In the genomic region with DNA sequence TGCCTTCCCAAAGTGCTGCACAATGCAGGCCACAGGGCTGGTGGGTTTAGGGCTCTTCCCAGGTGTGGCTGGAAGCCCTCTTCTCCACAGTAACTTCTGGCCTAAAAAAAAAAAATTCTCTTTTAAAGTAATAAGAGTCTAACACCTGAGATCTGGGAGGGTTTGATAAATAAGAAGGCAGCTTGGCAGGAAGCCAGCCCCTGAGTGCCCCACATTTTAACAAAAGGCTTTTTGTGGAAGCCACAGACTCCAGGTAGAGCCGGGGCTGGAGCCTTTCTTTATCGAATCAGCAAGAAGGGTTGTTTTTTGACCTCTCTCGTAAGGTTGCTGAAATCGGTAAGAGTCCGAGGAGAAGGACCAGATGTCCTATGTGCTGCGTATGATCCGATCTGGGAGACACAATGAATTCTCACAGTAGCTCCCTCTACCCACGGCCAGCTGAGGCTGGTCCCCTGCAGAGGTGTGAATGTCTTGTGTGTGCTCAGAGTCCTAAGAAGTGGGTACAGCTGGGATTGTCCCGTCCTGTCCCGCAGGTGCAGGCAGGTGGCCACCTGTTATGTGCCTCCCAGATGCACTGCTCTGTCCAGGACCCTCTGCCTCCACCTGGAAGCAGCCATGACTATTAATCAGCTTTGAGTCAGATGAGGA, we compare ENCODE assay signal across 20 mouse cellular contexts. TPM values are rescaled to one million over a fixed set of nuclear protein-coding genes. Genes with fewer than 3 reads are reported as not detected.
A peak's percentile ranks its signal among the peaks of the same experiment; 100 is the strongest.
DNase-seq lines count a peak whose midpoint lies in the region; ATAC-seq lines count a peak whose summit lies in the region.
"Had no signal": no experiment of that assay in that cellular context is flagged by ENCODE, and none has a peak within 500 bp of the region (broad histone marks: within the 10 kb centered on the region; RNA-seq: fewer than 3 reads in every experiment).

No protein-coding gene starts in this region.

- peaks cover 38% of the 10 kb centered on the region for H3K4me1 ChIP-seq in lung, embryonic 15.5 days
- H3K4me1 ChIP-seq in intestine, embryonic 14.5 days (replicated peaks; ENCODE audit: control insufficient read depth, insufficient read depth, low read length) = peaks cover 18% of the 10 kb centered on the region
- peaks cover 10% of the 10 kb centered on the region; the same call in 1 of the 2 replicates for H3K4me1 ChIP-seq in stomach, embryonic 14.5 days (ENCODE audit: control insufficient read depth, insufficient read depth, low read length)
- H3K4me1 ChIP-seq: embryonic facial prominence, embryonic 15.5 days; liver, embryonic 15.5 days; neural tube, embryonic 13.5 days had no signal

- no peak overlapping the region for H3K4me3 ChIP-seq in lung, embryonic 15.5 days
- no peak overlapping the region for H3K4me3 ChIP-seq in intestine, embryonic 14.5 days (ENCODE audit: low read depth, low read length)
- H3K4me3 ChIP-seq in stomach, embryonic 14.5 days (ENCODE audit: low read depth, low read length) = no peak overlapping the region
- H3K4me3 ChIP-seq: embryonic facial prominence, embryonic 15.5 days; liver, embryonic 15.5 days; neural tube, embryonic 13.5 days had no signal

- WGBS in lung, embryonic 15.5 days = 32% methylated on average over 10 of the region's 10 CpGs
- WGBS in intestine, embryonic 14.5 days = 52% methylated on average over 10 of the region's 10 CpGs
- 31% methylated on average over 10 of the region's 10 CpGs for WGBS in stomach, embryonic 14.5 days

- H3K36me3 ChIP-seq in lung, embryonic 15.5 days = no peaks in the 10 kb centered on the region
- no peaks in the 10 kb centered on the region for H3K36me3 ChIP-seq in intestine, embryonic 14.5 days (ENCODE audit: control insufficient read depth, insufficient read depth, low read length)
- no peaks in the 10 kb centered on the region for H3K36me3 ChIP-seq in stomach, embryonic 14.5 days (ENCODE audit: control insufficient read depth, insufficient read depth, low read length)
- H3K36me3 ChIP-seq: embryonic facial prominence, embryonic 15.5 days; liver, embryonic 15.5 days; neural tube, embryonic 13.5 days had no signal

- H3K9ac ChIP-seq in lung, embryonic 15.5 days = no peak overlapping the region
- no peak overlapping the region for H3K9ac ChIP-seq in intestine, embryonic 14.5 days (ENCODE audit: low read length)
- no peak overlapping the region for H3K9ac ChIP-seq in stomach, embryonic 14.5 days (replicated peaks; ENCODE audit: low read depth, low read length)
- H3K9ac ChIP-seq: embryonic facial prominence, embryonic 15.5 days; hindbrain, embryonic 14.5 days; liver, embryonic 15.5 days; neural tube, embryonic 13.5 days had no signal

- peak overlapping the region; percentile 17; the same call in 1 of the 2 replicates for H3K4me2 ChIP-seq in lung, embryonic 15.5 days
- no peak overlapping the region for H3K4me2 ChIP-seq in intestine, embryonic 14.5 days (ENCODE audit: low read length)
- no peak overlapping the region for H3K4me2 ChIP-seq in stomach, embryonic 14.5 days (replicated peaks; ENCODE audit: low read depth, low read length)
- H3K4me2 ChIP-seq: embryonic facial prominence, embryonic 15.5 days; hindbrain, embryonic 14.5 days; liver, embryonic 15.5 days; neural tube, embryonic 13.5 days had no signal

- H3K27ac ChIP-seq in lung, embryonic 15.5 days = peak overlapping the region; percentile 96
- peak overlapping the region; percentile 70 for H3K27ac ChIP-seq in intestine, embryonic 14.5 days (ENCODE audit: low read depth)
- peak overlapping the region; percentile 68 for H3K27ac ChIP-seq in stomach, embryonic 14.5 days (ENCODE audit: low read length)
- H3K27ac ChIP-seq: embryonic facial prominence, embryonic 15.5 days; hindbrain, embryonic 14.5 days; liver, embryonic 15.5 days; neural tube, embryonic 13.5 days had no signal

- DNase-seq in kidney, adult 11 months = peak; percentile 2
- DNase-seq in kidney, postnatal 36 days = no peak
- DNase-seq in lung, postnatal 4 days = no peak
- peak; percentile 60 for DNase-seq in intestine, embryonic 14.5 days (ENCODE audit: low spot score)
- DNase-seq in gastrocnemius, postnatal 14 days = no peak
- DNase-seq in cerebellum, adult 8-10 months = no peak
- DNase-seq: cerebellum, adult 11 months; cerebellum, postnatal 36 days; heart, postnatal 10 days; right cerebral cortex, postnatal 4 days had no signal

- no peaks in the 10 kb centered on the region for H3K27me3 ChIP-seq in lung, embryonic 15.5 days
- H3K27me3 ChIP-seq in intestine, embryonic 14.5 days (replicated peaks; ENCODE audit: control insufficient read depth, insufficient read depth, low read length) = 0 out of 2 replicates have a peak, but pooled peaks cover 1% of the 10 kb centered on the region
- peaks cover under 1% of the 10 kb centered on the region; the same call in 1 of the 2 replicates for H3K27me3 ChIP-seq in stomach, embryonic 14.5 days (ENCODE audit: control insufficient read depth, insufficient read depth, low read length)

- no peaks in the 10 kb centered on the region for H3K9me3 ChIP-seq in lung, embryonic 15.5 days
- H3K9me3 ChIP-seq in intestine, embryonic 14.5 days (ENCODE audit: control insufficient read depth, low read length) = no peaks in the 10 kb centered on the region
- H3K9me3 ChIP-seq in stomach, embryonic 14.5 days (ENCODE audit: control insufficient read depth, low read depth, low read length) = no peaks in the 10 kb centered on the region
- H3K9me3 ChIP-seq: embryonic facial prominence, embryonic 15.5 days; liver, embryonic 15.5 days; neural tube, embryonic 13.5 days had no signal

- intact Hi-C loops in gastrocnemius, postnatal 14 days (cut with DNase I; ENCODE audit: low total_unique reads) = no loop called here

- ATAC-seq in lung, embryonic 15.5 days (ENCODE audit: borderline replicate concordance, extremely low read depth, low FRiP score, low TSS enrichment) = peak; percentile 56
- no peak; the same call in 1 of the 2 replicates for ATAC-seq in intestine, embryonic 14.5 days (replicated peaks; ENCODE audit: low FRiP score, low TSS enrichment, low read depth)
- ATAC-seq in stomach, embryonic 14.5 days (ENCODE audit: insufficient number of reproducible peaks, insufficient read depth, low FRiP score, low read depth) = 0 out of 2 replicates have a peak, but pooled peaks have one; percentile 38

RNA-seq across cellular contexts. Expression of gene Tmem171, which starts 6.2 kb away (rescaled TPM):
- 18.8 and 19.5 TPM in 2 replicates for polyA plus RNA-seq in lung, embryonic 15.5 days (2015; fragmentation: Nextera tagmentation; extraction: Ambion mirVana)
- polyA plus RNA-seq in intestine, embryonic 14.5 days (2014; fragmentation: Nextera tagmentation; extraction: Ambion mirVana) = 18.1 and 19.7 TPM in 2 replicates
- polyA plus RNA-seq in stomach, embryonic 14.5 days (2014; fragmentation: Nextera tagmentation; extraction: Ambion mirVana) = 1.9 and 3.2 TPM in 2 replicates
- total RNA-seq in gastrocnemius, postnatal 14 days (2021) = under 1 TPM; 0.41 to 0.58 TPM
- total RNA-seq: granulocyte monocyte progenitor cell, adult 5-6 weeks; left cerebral cortex, postnatal 25 days; monocyte, adult 5-6 weeks had no signal
- polyA plus RNA-seq: forebrain, embryonic 11.5 days; hindbrain, embryonic 14.5 days; neural tube, embryonic 13.5 days had no signal

Comparison
In these comparisons a context has a peak if more than half of its experiments do, and no peak if none do; other contexts are left out.
1. DNase-seq: peak in kidney, adult 11 months (single experiment) and intestine, embryonic 14.5 days (single experiment); none in kidney, postnatal 36 days (0 of 2), lung, postnatal 4 days (0 of 2), gastrocnemius, postnatal 14 days (single experiment) and cerebellum, adult 8-10 months (single experiment).
2. Peak in every context shown above with its lines, with median percentiles within 50 percentile points of each other: H3K27ac ChIP-seq.